Mouse (Mus musculus): ENCODE results near the gene Fkbp6.

The Fkbp6 gene

GRCm38 (mm10) chr5:135352995-135353394, 3.2 kb upstream of the Fkbp6 start, which contains the start of gene Trim50:
Trim50 (plus strand) TSS chr5:135353295.
- DNase-seq (ENCODE audit: low read depth in 2 of 2, low spot score in 2 of 2) = no peak

DNA sequence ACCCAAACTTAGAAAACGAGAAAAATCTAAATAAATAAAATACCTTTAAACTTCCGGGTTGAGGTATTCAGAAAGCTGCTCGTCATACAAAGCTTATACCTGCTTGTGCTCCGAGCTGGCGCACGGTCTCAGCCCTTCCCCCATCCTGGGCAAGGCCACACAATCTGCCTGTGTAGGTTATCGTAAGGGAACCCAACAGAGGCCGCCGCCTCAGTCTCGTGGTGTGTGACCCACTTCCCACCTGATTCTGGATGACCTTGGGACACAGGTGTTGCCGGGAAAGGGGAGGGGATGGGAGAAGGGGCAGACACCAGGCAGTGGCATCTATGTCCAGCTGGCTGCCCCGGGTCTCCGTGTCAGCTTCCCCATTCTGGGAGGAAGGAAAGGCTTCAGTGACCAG, 1.8 kb upstream of the Fkbp6 start:
- DNase-seq (ENCODE audit: low read depth in 2 of 2, low spot score in 2 of 2) = no peak

DNA sequence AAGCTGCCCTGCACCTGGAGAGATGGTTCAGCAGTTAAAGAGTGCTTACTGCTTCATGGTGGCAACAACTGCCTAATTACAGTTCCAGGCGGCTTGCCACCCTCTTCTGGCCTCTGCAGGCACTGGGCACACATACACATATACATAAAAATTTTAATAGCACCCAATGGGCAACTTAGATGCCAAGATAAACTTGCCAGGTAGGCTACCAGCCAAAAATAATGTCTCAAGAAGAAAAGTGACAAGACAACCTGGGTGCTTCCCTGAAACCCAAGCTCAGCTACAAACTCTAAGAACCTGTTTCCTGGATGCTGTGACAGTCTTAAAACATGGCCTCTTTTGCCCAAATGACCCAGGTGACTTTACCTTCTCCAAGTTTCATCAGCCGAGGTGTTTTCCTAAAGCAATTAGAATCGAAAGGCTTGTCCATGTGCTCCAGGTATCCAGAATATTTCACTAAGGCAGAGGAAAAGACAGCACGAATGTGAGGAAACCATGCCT, 2.3 kb downstream of the Fkbp6 start:
- DNase-seq (ENCODE audit: low read depth in 2 of 2, low spot score in 2 of 2) = no peak

DNA sequence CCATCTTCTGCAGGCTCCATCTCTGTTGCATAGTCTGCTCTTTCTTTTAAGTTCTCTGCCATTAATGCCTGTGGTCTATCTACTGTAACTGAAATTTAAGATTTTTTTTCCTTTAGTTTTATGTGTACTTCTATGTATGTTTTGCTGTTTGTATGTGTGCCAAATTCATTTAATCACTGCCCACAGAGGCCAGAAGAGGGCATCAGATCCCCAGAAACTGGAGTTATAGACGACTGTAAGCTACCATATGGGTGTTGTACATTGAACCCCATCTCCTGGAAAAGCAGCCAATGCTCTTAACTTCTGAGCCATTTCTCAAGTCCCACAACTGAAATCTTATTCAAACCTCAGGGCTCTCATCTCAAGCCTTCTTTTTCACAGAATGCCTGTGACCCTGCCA, 3.4 kb downstream of the Fkbp6 start:
- DNase-seq (ENCODE audit: low read depth in 2 of 2, low spot score in 2 of 2) = no peak

GRCm38 (mm10) chr5:135345989-135346388, 3.9 kb downstream of the Fkbp6 start:
- DNase-seq (ENCODE audit: low read depth in 2 of 2, low spot score in 2 of 2) = no peak

DNA sequence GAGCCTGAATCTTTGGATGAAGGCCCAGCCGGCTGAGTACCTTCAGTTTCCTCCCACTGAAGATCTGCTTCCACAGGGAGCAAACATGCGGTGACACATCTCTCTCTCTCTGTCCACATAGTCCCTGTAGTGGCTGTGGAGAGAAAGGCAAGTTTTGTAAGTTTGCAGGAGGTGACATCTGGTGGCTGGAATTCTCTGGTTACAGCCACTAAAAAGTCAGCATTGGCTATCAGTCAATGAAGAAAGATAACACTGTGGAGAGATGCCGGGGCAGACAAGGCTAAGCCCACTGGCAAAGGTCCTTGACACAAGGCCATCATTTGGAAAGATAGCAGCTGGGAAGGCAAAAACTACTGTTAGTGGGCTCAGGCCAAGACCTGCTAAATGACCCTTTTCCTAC, 12.3 kb downstream of the Fkbp6 start:
- DNase-seq (ENCODE audit: low read depth in 2 of 2, low spot score in 2 of 2) = no peak

- DNase-seq (ENCODE audit: low read depth in 2 of 2, low spot score in 2 of 2) = no peak
Observed at GRCm38 (mm10) chr5:135331161-135331560, 18.7 kb downstream of the Fkbp6 start.

GRCm38 (mm10) chr5:135330201-135330600, 19.6 kb downstream of the Fkbp6 start:
- DNase-seq (ENCODE audit: low read depth in 2 of 2, low spot score in 2 of 2) = no peak

- DNase-seq (ENCODE audit: low read depth in 2 of 2, low spot score in 2 of 2) = no peak
Observed at GRCm38 (mm10) chr5:135329471-135329870, 20.4 kb downstream of the Fkbp6 start.

- no peak for DNase-seq (ENCODE audit: low read depth in 2 of 2, low spot score in 2 of 2)
Observed at GRCm38 (mm10) chr5:135326121-135326659, 23.7 kb downstream of the Fkbp6 start.

GRCm38 (mm10) chr5:135322197-135322596, 27.6 kb downstream of the Fkbp6 start:
- no peak for DNase-seq (ENCODE audit: low read depth in 2 of 2, low spot score in 2 of 2)

DNA sequence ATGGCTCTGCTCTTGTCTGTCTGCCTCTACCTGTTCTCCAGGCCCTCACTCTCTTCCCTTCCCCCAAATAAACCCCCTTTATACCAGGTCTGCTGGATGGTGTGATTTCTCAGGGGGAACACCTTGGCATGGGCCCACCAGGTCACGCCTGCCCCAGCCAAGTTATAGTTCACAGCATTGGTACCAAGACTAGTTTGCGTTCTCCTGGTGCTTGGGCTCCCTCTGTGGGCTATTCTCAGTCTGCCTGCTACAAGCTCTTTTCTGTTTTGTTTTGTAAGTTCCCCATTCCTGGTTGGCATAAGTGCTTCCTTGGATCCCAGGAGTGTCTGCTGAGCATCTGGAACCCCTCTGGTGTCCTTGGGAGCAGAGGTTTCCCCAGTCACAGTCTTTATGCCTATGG, 30.0 kb downstream of the Fkbp6 start:
- DNase-seq (ENCODE audit: low read depth in 2 of 2, low spot score in 2 of 2) = no peak

DNA sequence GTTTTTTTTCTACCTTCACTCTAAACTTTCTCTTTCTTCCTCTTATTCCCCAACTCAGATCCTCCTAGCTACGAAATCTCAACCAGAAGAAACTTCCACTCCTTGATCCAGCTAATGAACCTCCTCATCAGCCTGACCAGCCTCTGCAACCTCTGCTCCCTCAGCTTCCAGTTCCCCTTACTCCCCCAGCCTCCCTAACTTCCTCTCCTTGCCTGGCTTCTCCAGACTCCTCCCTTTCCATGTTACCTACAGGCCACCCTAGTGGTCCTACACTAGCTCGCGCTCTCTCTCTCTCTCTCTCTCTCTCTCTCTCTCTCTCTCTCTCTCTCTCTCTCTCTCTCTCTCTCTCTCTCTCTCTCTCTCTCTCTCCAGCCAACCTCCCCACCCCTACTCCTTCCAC, 33.7 kb downstream of the Fkbp6 start:
- DNase-seq (ENCODE audit: low read depth in 2 of 2, low spot score in 2 of 2) = no peak

DNA sequence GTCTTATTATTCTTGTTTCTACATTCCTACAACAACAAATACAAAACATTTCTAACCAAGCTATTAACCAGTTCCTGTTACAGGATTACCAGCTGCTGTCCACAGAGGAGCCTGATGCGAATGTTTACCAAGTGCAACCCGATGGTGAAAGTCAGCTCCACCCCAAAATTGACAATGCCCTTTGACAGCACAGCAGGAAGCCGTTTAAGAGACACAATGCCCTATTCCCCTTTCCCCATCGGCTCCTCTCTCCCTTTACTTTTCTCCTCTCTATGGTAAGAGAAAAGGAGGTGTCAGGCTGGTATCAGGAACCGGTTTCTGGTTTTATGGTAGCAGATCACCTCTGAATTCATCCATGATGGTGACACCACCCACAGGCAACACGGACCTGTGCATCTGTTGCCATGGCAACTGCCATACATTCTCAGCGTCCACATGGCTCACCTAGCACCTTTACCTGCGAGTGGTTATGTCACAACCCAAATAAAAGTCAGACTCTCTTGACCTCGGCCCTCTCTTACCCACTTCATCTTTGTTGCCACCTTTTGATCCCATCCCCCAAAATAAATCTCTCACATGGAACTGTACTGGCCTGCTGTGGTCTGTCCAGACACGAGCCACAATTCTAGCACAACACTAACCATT, 43.4 kb downstream of the Fkbp6 start:
- no peak for DNase-seq (ENCODE audit: low read depth in 2 of 2, low spot score in 2 of 2)

- DNase-seq (ENCODE audit: low read depth in 2 of 2, low spot score in 2 of 2) = no peak
Observed at GRCm38 (mm10) chr5:135302454-135302853, 47.4 kb downstream of the Fkbp6 start.

DNA sequence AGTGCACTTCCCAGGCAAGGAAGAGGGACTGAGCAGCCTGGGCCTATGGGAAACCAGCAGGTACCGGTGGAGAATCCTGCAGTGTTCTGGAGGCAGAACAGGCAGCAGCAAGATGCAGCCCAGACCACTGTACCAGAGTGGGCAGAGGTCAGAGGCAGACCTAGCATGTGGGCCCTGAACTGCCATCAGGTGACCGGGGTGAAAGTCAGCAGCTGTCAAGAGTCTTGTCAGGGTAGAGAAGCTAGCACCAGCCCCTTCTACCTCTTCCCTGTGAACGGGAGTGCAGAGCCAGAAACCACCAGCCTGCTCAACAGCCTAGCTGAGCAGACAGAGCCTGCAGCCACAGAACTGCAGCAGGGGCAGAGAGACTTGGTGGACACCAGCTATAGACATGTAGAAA, 47.9 kb downstream of the Fkbp6 start:
- no peak for DNase-seq (ENCODE audit: low read depth in 2 of 2, low spot score in 2 of 2)

DNA sequence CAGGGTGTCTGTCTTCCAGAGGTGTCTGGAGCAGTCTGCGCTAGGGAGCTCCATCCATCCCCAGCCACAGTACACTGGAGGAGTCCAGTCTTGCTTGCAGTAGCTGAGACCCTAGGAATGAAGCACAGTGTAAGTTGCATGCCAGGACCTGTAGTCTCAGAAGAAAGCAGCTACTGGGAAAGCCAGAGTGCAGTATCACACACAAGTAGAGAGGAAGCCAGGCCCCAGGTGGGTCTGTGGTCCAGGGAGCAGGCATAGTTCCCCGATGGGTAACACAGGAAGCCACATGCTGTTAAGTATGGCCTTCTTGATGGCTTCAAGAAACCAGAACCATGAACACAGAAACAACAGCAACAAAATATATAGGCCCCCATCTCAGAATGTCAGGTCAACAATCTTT, 57.8 kb downstream of the Fkbp6 start:
- no peak for DNase-seq (ENCODE audit: low read depth in 2 of 2, low spot score in 2 of 2)

- DNase-seq (ENCODE audit: low read depth in 2 of 2, low spot score in 2 of 2) = no peak
Observed at GRCm38 (mm10) chr5:135291193-135291592, 58.7 kb downstream of the Fkbp6 start.

DNA sequence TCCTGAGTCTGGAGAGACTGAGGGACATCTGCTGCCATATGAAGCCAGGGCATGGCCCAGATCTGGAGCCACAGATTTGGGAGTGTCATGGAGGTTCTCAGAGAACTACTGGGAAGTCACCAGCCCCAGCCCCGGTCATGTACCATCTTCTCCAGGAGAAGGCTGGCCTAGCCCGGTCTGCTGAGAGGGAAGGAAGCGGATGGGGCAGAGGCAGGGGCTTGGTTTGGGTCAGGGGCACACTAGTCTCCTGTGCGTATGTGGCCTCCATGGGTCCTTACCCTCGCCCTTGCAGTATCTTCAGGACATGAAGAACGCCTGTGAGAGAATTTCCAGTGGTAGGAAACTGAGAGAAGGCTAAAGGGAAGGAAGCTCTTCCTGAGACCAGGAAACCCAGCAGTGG, 59.1 kb downstream of the Fkbp6 start:
- DNase-seq (ENCODE audit: low read depth in 2 of 2, low spot score in 2 of 2) = no peak

- DNase-seq (ENCODE audit: low read depth in 2 of 2, low spot score in 2 of 2) = no peak
Observed at GRCm38 (mm10) chr5:135286926-135287325, 62.9 kb downstream of the Fkbp6 start.

- peak; percentile 10 to 15 for DNase-seq (ENCODE audit: low read depth in 2 of 2, low spot score in 2 of 2)
Observed at GRCm38 (mm10) chr5:135286185-135286584, 63.7 kb downstream of the Fkbp6 start.

DNA sequence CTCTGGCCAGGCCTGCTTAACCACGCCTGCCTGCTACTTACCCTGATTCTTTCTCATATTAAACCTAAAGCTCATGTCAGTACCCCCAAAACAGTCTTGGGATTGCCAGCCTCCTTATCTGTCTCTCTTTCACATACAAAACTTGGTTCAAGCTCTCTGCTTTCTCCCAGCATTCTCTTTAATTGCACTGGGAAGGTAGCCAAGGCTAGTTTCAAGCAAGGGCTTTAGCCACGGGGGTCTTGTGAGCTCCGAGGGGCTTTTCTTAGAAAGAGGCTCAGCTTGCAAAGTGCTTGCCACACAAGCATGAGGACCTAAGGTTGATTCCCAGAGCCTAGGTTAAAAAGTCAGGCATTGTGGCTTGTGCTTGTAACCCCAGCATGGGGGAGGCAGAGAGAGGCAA, 64.6 kb downstream of the Fkbp6 start:
- DNase-seq (ENCODE audit: low read depth in 2 of 2, low spot score in 2 of 2) = no peak

DNA sequence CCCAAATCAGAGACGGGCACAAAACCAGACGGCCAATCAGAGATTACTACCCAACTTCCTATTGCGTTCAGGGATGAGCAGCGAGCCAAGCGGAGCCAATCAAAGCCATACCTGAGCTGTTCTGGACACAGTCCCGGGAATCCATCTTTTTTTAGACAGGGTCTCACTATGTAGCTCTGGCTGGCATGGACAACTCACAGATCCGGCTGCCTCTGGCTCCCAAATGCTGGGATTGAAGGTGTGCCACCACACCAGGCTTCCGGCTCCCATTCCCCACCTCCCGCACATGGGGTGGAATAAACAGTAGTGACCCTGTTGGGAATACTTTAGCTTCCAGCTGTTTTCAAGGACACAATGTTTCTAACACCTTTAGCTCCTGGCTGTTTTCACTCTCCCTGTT, 69.6 kb downstream of the Fkbp6 start:
- DNase-seq (ENCODE audit: low read depth in 2 of 2, low spot score in 2 of 2) = no peak

Data from CD8-positive naive resting alpha-beta T cell, adult 2 months (primary cell).